Mouse (Mus musculus): ENCODE results near the gene Tpra1. TPM values are rescaled to one million over a fixed set of nuclear protein-coding genes. Genes with fewer than 3 reads are reported as not detected.

Gene Tpra1
- polyA plus RNA-seq, 1 experiment, result 163 TPM

DNA sequence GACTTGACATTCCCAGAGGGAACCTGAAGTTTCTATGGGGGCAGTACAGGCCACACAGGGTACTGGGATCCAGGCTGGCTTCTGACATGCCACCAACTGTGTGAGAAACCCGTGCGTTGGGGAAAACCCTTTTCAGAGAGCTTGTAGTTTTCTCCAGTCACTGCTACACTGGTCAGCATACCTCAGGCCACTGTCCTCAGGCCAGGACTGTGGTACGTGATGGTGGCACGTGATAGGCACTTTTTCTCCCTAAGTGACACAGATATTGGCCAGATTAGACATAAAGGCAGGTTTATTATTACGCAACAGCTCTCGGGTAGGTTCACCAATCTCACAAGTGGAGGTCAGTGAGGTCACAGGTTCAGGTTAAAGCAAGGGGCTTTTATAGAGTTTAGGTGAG is 41.6 kb downstream of the Tpra1 start:
- Histone ChIP-seq H3K4me1 (ENCODE audit: control insufficient read depth, insufficient read depth, insufficient read length) (peaks cover 3% of the 10 kb centered on the region; the same call in 1 of the 2 replicates), H3K36me3 (ENCODE audit: control insufficient read depth, insufficient read depth, low read length) (no peaks in the 10 kb centered on the region), H3K27me3 (ENCODE audit: control insufficient read depth, insufficient read depth, low read length) (no peaks in the 10 kb centered on the region), H3K4me3 (ENCODE audit: extremely low read depth, insufficient read depth, insufficient read length) (no peak overlapping the region), H3K27ac (ENCODE audit: insufficient read depth, low read length) (no peak overlapping the region)
- DNase-seq (ENCODE audit: low read depth in 1 of 2, low spot score in 2 of 2), result no peak
- TF ChIP-seq CTCF (IDR thresholded peaks at IDR 0.05; ENCODE audit: extremely low read depth, insufficient read depth, insufficient read length, insufficient replicate concordance), result no peak
- TF ChIP-seq POLR2A (IDR thresholded peaks at IDR 0.05; ENCODE audit: low read depth, low read length), result no peak
- 80% methylated on average over 6 of the region's 6 CpGs for WGBS

GRCm38 (mm10) chr6:88946442-88946841 is 44.4 kb downstream of the Tpra1 start:
- TF ChIP-seq CTCF (IDR thresholded peaks at IDR 0.05; ENCODE audit: extremely low read depth, insufficient read depth, insufficient read length, insufficient replicate concordance) (no peak), POLR2A (IDR thresholded peaks at IDR 0.05; ENCODE audit: low read depth, low read length) (no peak)
- WGBS, result 89% methylated on average over 6 of the region's 6 CpGs
- no peak for DNase-seq (ENCODE audit: low read depth in 1 of 2, low spot score in 2 of 2)
- no peaks in the 10 kb centered on the region for H3K27me3 ChIP-seq (ENCODE audit: control insufficient read depth, insufficient read depth, low read length)
- no peaks in the 10 kb centered on the region for H3K36me3 ChIP-seq (ENCODE audit: control insufficient read depth, insufficient read depth, low read length)
- no peak overlapping the region for H3K27ac ChIP-seq (ENCODE audit: insufficient read depth, low read length)
- no peaks in the 10 kb centered on the region for H3K4me1 ChIP-seq (ENCODE audit: control insufficient read depth, insufficient read depth, insufficient read length)
- H3K4me3 ChIP-seq (ENCODE audit: extremely low read depth, insufficient read depth, insufficient read length), result no peak overlapping the region

DNA sequence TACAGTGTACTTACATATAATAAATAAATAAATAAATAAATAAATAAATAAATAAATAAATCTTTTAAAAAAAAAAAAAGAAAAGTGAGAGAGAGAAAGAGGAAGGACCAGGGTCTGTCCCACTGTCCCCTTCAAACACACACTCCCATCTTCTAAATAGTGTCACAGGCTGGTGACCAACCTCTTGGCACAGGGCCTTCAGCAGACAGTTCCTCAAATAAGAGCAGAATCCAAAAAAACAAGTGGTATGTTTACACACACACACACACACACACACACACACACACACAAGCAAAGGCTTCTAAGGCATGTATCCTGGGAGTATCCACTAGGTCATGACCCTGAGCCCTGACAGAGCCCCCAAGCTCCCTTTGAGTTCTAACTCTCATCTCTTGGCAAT is 45.7 kb downstream of the Tpra1 start:
- Histone ChIP-seq H3K36me3 (ENCODE audit: control insufficient read depth, insufficient read depth, low read length) (no peaks in the 10 kb centered on the region), H3K27me3 (ENCODE audit: control insufficient read depth, insufficient read depth, low read length) (no peaks in the 10 kb centered on the region), H3K4me1 (ENCODE audit: control insufficient read depth, insufficient read depth, insufficient read length) (no peaks in the 10 kb centered on the region), H3K27ac (ENCODE audit: insufficient read depth, low read length) (no peak overlapping the region), H3K4me3 (ENCODE audit: extremely low read depth, insufficient read depth, insufficient read length) (no peak overlapping the region)
- no peak for DNase-seq (ENCODE audit: low read depth in 1 of 2, low spot score in 2 of 2)
- no peak for TF ChIP-seq POLR2A (IDR thresholded peaks at IDR 0.05; ENCODE audit: low read depth, low read length)
- no peak for TF ChIP-seq CTCF (IDR thresholded peaks at IDR 0.05; ENCODE audit: extremely low read depth, insufficient read depth, insufficient read length, insufficient replicate concordance)

GRCm38 (mm10) chr6:88956725-88957124 is 54.7 kb downstream of the Tpra1 start:
- H3K4me3 ChIP-seq (ENCODE audit: extremely low read depth, insufficient read depth, insufficient read length), result no peak overlapping the region
- H3K4me1 ChIP-seq (ENCODE audit: control insufficient read depth, insufficient read depth, insufficient read length), result no peaks in the 10 kb centered on the region
- no peaks in the 10 kb centered on the region for H3K27me3 ChIP-seq (ENCODE audit: control insufficient read depth, insufficient read depth, low read length)
- WGBS, result 79% methylated on average over 2 of the region's 2 CpGs
- DNase-seq (ENCODE audit: low read depth in 1 of 2, low spot score in 2 of 2), result no peak
- H3K36me3 ChIP-seq (ENCODE audit: control insufficient read depth, insufficient read depth, low read length), result no peaks in the 10 kb centered on the region
- TF ChIP-seq CTCF (IDR thresholded peaks at IDR 0.05; ENCODE audit: extremely low read depth, insufficient read depth, insufficient read length, insufficient replicate concordance) (no peak), POLR2A (IDR thresholded peaks at IDR 0.05; ENCODE audit: low read depth, low read length) (no peak)
- H3K27ac ChIP-seq (ENCODE audit: insufficient read depth, low read length), result no peak overlapping the region

DNA sequence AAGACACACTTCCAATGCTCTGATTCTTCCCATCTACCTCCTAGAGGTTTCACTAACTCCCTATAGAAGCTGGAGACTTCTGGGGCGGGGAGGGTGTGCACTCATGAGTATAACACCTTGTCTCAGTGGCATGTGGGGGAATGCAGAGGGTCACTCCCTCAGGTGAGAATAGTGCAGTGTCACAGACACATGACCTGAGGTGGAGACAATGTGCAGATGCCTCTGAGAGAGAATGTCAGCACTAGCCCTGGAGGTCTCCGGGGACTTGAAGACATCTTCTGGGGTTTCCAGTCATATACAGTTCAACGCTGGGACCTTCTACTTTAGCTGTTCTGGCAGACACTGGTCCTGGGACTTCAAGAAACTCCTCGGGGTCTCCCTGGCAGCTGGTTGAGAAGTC is 55.3 kb downstream of the Tpra1 start:
- WGBS, result 86% methylated on average over 4 of the region's 4 CpGs
- no peak overlapping the region for H3K27ac ChIP-seq (ENCODE audit: insufficient read depth, low read length)
- H3K4me1 ChIP-seq (ENCODE audit: control insufficient read depth, insufficient read depth, insufficient read length), result no peaks in the 10 kb centered on the region
- H3K36me3 ChIP-seq (ENCODE audit: control insufficient read depth, insufficient read depth, low read length), result no peaks in the 10 kb centered on the region
- H3K27me3 ChIP-seq (ENCODE audit: control insufficient read depth, insufficient read depth, low read length), result no peaks in the 10 kb centered on the region
- no peak for DNase-seq (ENCODE audit: low read depth in 1 of 2, low spot score in 2 of 2)
- TF ChIP-seq CTCF (IDR thresholded peaks at IDR 0.05; ENCODE audit: extremely low read depth, insufficient read depth, insufficient read length, insufficient replicate concordance) (no peak), POLR2A (IDR thresholded peaks at IDR 0.05; ENCODE audit: low read depth, low read length) (no peak)
- H3K4me3 ChIP-seq (ENCODE audit: extremely low read depth, insufficient read depth, insufficient read length), result no peak overlapping the region

DNA sequence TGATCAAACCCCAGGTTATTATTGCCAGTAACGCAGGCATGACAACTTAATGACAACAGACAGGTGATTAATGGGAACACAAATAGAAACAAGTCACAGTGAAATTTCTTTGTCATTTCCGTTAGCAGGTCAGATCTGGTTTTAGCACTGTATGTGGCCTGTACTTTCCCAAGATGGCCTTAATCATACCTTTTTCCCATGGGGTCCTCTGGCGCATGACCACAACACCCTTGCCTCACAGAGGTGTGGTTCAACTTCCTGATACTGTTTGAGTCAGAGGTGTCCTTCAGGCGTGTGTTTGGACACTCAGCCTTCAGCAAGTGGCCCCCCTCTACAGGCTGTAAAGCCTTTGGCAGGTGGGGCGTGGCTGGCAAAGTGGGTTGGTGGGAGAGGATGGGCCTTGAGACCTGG is 55.8 kb downstream of the Tpra1 start:
- WGBS, result 77% methylated on average over 5 of the region's 5 CpGs
- no peak overlapping the region for H3K27ac ChIP-seq (ENCODE audit: insufficient read depth, low read length)
- DNase-seq (ENCODE audit: low read depth in 1 of 2, low spot score in 2 of 2), result no peak
- no peaks in the 10 kb centered on the region for H3K4me1 ChIP-seq (ENCODE audit: control insufficient read depth, insufficient read depth, insufficient read length)
- no peak for TF ChIP-seq CTCF (IDR thresholded peaks at IDR 0.05; ENCODE audit: extremely low read depth, insufficient read depth, insufficient read length, insufficient replicate concordance)
- no peak for TF ChIP-seq POLR2A (IDR thresholded peaks at IDR 0.05; ENCODE audit: low read depth, low read length)
- no peaks in the 10 kb centered on the region for H3K36me3 ChIP-seq (ENCODE audit: control insufficient read depth, insufficient read depth, low read length)
- no peaks in the 10 kb centered on the region for H3K27me3 ChIP-seq (ENCODE audit: control insufficient read depth, insufficient read depth, low read length)
- H3K4me3 ChIP-seq (ENCODE audit: extremely low read depth, insufficient read depth, insufficient read length), result no peak overlapping the region

- no peak overlapping the region for H3K27ac ChIP-seq (ENCODE audit: insufficient read depth, low read length)
- DNase-seq (ENCODE audit: low read depth in 1 of 2, low spot score in 2 of 2), result no peak
- H3K4me1 ChIP-seq (ENCODE audit: control insufficient read depth, insufficient read depth, insufficient read length), result no peaks in the 10 kb centered on the region
- TF ChIP-seq CTCF (IDR thresholded peaks at IDR 0.05; ENCODE audit: extremely low read depth, insufficient read depth, insufficient read length, insufficient replicate concordance) (no peak), POLR2A (IDR thresholded peaks at IDR 0.05; ENCODE audit: low read depth, low read length) (no peak)
- H3K4me3 ChIP-seq (ENCODE audit: extremely low read depth, insufficient read depth, insufficient read length), result no peak overlapping the region
- H3K27me3 ChIP-seq (ENCODE audit: control insufficient read depth, insufficient read depth, low read length), result no peaks in the 10 kb centered on the region
- 82% methylated on average over 2 of the region's 2 CpGs for WGBS
- H3K36me3 ChIP-seq (ENCODE audit: control insufficient read depth, insufficient read depth, low read length), result no peaks in the 10 kb centered on the region
Measured at GRCm38 (mm10) chr6:88958305-88958704, 56.3 kb downstream of the Tpra1 start.

Measured in spleen, adult 2 months (tissue).